Mouse (Mus musculus) c-Kit-negative CD71-positive TER-119-positive erythroid progenitor cells, embryonic 14.5 days (primary cell): ENCODE results near the gene Sdccag8.

Experiments
- DNase-seq: peaks from one replicate; pipeline ENCODE4 v3.0.0-alpha.2; 2013; ENCODE audit warnings: low read depth, low spot score

Gene Sdccag8

DNA sequence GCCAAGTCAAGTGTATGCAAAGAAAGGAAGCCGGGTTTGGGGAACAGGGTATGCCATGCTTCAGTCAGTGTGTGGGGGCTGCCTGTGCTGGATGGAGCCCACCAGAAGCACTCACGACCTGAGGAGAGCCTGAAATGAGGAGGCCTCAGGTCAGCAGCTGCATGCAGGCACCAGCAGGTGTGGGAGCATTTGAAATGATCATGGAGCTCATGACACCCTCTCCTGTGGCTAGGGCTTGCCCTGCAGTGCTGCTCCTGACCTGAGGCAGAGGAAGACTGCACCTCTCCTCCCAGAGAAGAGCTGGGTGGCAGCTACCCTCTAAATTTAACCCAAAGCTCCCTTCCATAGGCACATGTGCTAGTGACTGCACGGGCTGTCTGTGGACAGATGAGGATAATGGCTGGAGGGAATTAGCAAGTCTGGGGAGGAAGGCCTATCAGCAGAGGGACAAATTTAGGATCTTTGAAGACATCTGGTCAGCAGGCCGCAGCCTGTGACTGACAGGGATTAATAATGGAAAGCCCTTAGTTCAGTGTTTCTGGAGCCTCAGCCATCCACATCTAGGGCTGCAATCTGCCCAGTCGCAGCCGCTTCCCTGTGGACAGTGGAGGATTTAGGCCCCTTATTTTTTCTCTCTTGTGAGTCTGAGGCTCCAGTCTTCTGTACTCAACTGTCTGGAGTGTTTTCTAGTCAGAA is 196.3 kb downstream of the Sdccag8 start:
- DNase-seq, result no peak

DNA sequence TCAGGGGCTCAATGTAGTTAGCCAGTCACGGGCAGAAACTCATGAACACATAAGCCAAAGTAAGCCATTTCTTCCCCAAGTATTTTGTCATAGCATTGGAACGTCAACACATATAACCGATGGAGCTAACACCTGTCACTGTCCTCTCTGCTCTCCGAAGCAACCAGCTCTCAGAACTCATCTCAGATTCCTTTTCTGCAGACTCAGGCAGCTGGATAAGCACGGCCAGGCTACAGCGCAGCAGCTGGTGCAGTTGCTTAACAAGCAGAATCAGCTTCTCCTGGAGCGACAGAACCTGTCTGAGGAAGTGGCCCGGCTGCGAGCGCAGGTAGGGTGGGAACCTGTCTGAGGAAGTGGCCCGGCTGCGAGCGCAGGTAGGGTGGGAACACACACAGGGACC is 197.2 kb downstream of the Sdccag8 start:
- DNase-seq, result no peak

DNA sequence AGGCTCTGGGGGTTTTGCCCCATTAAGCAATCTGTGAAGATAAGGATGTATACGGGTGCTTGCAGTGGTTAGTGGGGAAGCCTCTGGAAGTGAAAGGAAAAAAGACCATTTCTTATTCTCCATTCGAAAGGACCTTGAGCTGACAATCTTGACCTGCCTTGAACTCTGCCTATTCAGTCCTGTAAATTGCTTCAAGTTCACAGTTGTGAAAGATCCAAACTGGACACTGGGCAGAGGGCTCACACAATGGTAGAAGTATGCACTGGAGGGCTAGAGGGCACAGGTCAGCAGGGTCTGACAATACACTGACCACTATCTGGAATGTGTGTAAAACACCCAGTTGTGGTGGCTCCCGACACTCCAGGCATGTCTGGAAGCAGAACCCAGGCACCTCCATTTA is 198.3 kb downstream of the Sdccag8 start:
- no peak for DNase-seq

DNA sequence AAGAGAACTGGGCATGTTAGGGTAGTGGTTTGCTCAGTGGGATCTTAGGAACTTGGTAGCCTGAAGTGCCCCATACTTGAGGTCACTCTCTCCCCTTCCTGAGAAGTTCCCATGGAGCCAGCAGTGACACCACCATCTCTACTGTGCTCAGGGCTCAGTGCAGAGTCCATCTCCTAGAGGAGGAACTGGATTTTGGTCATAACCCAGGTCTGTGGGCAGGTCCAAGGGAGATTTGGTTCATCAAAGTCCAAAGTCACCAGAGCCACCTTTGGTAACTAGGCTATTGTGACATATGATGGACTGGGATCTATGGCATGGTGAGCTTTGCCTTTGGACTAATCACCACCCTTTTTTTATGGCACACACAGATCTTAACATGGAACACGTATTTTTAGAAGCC is 198.9 kb downstream of the Sdccag8 start:
- DNase-seq, result no peak

DNA sequence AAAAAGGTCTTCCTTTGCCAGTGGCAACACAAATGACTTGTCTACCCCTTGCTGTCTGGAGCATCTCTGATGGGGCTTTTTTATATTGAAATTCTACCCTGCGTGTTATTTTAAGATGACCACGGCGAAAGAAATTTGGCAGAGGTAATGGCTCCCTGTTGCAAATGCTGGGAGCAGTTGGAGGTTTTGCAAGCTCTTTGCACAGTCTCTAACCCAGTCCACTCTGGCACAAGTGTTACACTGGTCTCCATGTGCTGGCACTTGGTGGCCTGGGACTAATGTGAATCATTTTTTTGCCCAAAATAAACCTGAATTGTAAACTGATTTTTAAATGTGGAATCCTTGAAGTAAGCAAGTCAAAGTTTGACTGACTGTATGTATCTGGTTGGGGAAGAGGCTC is 199.3 kb downstream of the Sdccag8 start:
- DNase-seq, result no peak

DNA sequence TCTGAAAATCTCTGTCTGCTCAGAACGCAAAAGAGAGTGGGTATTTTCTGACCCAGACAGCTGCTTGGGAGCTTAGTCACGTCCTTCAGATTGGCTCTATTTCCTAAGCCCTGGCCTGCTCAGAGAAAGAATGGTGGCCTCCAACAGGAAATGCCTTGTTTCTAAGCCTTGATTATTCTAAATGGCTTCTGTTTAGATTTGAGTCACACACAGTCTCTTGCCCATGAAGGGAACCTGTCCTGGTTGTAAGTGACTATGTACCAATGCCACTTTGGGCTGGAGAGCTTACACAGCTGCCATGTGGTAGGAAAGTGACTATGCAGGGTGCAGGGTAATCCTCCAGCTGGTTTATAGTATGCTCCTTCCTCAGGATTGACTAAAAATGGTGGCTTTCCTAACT is 199.9 kb downstream of the Sdccag8 start:
- no peak for DNase-seq

DNA sequence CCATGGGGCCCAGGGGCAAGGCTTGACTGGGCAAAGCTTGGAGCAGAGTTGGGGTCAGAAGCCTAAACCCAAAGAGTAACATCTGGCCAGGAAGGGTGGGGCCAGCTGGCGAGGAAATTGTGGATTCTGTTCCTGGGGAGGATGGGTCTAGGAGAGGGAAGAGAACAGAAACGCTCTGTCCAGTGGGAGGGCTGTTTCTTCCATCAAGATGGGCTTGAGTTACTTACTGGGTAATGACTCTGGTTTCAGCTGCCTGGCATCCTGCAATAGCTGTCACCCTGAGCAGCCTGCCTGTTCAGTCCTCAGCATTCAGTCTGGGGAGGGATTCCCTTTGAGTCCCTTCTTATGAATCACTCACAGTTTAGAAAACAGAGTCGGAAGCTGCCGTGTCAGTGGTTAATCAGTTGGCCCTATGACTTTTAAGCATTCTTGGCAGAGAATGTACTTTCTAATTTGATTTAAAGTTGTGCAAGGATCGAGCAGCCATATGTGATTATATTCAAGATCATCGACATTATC is 200.5 kb downstream of the Sdccag8 start:
- no peak for DNase-seq

DNA sequence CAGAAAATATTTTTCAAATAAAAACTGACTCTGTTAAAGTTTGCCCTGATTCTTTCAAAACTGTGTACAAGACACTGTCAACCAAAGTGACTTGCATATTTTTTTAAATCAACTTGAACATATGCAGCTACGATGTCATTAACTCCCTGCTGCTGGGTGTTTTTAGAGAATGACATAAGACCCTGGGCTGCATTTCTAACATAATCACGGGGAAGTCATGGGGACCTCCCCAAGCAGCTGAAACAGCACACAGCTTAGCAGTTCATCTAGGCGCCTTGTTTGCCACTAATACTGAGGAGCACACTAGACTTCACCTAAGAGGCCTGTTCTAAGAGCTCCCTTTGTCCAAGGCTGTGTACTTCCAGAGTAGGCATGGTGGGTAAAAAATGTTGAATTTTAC is 201.5 kb downstream of the Sdccag8 start:
- no peak for DNase-seq

DNA sequence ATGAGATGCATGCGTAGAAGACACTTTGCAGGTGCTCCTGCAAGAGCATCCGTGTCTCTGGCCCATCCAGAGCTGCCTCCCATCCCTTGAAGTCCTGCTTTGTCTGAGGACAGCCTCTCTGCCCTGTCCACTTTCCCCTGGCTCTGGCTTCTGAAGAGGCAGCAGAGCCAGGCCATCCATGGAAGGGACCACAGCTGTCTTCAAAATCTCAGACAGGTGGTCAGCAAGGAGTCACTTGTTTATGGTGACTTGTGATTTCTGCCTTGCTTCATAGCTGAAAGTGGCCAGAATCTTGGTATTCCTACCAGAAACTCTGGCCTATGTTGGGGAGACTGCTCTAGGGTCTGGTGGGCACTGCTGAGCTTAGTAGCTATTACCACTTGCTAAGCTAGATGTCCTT is 202.3 kb downstream of the Sdccag8 start:
- no peak for DNase-seq

DNA sequence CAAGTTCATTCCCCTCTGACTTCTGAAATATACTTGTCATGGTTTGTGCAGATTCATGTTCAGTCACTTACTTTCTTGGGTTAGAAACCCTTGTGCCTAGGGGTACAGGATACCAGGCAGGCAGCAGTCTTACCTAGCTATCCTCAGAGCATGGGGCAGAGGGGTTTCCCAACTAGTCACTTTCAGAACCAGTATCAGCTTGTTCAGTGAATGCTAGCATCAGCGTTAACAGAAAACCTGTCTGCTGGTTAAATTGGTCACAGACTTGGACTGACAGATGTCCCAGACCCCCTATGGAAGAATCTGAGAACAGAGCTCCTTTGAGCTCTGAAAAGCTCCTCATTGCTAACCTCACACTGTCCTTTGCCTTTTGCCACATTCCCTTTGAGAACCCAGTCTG is 204.3 kb downstream of the Sdccag8 start:
- DNase-seq, result no peak

DNA sequence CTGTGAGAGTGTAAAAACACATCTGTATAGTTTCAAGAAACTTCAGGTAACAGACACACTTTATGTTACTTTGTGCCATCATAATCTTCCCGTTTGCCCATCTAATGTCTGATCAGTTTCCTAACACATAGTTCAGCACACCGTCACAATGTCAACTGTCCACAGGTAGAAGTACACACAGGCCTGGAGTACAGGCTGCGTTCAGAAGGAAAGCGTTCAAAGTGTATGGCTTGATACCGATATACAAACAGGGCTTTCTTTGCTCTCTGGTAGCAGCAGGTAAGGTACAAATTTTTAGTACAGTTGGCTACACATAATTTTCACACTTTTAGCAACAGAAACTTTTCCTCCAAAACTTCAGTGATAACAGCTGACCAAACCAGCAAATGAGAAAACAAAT is 205.2 kb downstream of the Sdccag8 start:
- DNase-seq, result no peak

DNA sequence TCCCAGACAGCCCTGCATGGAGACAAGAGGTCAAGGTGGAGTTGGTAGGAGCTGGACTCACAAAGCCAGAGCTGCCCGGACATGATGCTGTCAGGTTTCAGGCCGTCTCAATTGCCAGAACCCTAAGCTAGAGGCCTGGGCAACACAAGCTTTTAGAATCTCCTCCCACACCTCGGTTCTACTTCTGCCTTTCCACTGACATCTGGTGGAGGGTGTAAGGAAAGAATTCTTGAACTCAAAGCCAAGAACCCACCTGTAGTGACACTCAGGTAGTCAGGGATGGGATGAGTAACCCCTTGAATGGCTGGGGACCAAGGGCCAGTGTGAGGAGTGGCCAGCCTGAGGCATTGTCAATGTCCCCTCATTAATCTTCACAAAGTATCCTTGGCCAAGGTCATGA is 208.3 kb downstream of the Sdccag8 start:
- no peak for DNase-seq

DNA sequence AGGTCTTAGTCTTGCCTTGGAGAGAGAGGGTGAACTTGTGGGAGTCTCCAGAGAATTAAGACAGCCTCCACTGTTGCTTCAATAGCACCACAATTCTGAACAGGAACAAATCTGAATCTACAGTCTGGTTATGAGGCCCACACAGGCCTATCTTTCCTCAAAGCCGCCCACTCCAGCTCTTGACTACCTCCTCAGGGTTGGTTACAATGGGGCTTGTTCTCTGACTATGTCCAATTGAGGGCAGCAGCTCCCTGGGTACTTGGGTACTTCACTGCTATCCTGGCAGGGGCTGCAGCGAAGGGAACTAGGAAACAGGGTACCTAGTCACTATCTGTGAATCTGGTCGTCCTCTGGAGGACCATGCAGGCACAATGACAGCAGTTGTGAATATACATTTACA is 213.2 kb downstream of the Sdccag8 start:
- DNase-seq, result no peak

DNA sequence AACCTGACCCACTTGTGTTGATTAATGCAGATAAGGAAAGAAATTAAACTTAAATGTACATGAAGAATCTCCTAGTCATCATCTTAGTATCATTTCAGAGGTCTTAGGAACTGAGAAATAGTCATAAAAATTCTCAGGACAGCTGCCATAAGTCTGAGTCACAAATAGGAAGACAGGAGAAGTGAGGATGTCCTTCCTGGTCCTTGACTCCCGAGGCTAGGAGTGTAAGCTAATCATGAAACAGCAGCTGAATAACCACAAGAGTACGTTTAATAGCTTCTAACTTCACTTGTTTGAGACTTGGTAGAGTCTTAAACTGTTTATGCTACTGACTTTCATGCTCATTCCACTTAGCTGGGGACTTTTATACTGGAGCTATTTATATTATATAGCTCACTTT is 214.6 kb downstream of the Sdccag8 start:
- DNase-seq, result no peak

DNA sequence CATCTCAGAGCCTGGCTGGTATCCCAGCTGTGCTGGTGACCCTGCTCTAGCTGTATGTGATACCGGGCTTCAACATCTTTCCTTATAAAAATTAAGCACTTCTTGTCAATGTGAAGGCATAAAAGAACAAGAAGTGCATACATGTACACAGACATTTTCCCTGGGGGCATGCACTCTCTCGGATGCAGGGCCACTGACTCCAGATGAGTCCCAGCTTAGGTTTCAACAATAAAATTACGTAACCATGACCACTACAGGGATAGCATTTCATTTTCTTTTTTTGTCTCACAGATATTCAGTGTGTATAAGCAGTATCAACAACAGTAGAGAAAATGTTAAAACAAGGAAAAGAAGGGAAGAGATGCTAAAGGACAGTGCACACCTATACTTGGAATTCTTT is 216.2 kb downstream of the Sdccag8 start:
- no peak for DNase-seq

DNA sequence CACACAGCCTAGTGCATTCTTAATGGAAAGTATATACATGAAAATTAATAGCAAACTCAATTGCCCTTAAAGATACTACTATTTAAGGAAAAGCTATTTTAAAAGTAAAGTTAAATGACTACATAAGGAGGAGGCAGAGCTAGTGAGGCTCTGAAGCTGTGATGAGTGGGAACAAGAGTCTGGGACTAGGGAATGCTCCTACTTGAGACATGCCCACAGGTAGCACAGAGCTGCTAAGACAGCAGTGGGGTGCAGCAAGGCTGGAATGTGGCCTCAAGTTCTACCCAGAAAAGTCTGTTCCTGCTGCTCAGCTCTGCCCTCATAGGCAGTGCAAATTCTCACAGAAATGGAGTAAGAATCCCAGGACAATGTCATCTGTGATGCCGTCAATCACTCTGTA is 216.7 kb downstream of the Sdccag8 start:
- no peak for DNase-seq

DNA sequence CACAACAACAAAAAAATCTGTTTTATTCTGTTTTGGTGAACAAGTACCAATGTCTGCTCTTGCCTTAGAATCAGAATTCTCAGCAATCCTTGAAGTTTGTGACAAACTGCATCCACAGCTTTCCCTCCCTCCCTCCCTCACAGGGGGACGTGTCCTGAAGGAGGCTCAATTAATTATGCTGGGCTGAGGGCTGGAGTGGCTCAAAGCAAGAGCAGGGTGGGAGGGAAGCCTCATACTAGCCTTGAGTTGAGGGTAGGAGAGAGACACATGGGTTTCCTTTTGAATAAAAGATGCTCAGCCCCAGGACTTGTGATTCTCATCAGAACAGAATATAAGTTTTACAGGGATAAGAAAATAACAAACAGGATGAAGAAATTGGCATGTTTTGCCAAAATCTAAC is 217.8 kb downstream of the Sdccag8 start:
- no peak for DNase-seq

DNA sequence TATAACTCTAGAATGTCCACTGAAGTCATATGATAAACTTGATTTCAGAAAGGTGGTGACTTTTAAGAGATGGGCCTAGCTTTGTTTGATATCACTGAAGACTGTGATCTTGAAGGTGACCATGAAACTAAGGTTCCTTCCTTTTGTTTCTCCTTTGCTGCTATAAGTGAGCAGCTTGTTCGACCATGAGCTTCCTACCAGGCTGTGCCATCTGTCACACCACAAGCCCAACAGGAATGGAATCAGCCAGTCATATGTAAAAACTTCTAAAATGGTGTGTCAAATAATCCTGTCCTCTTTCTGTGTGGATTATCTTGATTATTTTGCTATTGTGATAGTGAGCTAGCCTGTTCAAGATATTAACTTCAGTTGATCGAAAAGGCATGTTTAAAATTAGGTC is 221.0 kb downstream of the Sdccag8 start:
- DNase-seq, result no peak

DNA sequence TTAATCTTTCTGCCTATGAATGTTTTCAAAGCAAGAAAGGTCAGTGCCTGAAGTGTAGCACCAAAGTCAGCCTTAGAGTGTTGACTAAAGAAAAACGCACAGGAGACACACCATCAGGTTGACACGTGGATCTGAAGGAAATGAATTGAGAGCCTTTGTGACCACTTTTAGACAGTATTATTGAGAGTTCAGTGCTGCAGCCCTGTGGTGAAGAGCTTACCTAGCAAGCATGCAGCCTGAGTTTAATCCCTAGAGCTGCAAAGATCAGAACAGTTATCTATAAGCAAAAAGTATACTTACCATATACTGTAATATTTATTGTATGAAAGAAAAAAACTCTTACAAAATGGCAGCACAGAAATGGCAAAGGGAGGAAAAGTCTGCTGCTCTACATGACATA is 223.9 kb downstream of the Sdccag8 start:
- DNase-seq, result no peak

DNA sequence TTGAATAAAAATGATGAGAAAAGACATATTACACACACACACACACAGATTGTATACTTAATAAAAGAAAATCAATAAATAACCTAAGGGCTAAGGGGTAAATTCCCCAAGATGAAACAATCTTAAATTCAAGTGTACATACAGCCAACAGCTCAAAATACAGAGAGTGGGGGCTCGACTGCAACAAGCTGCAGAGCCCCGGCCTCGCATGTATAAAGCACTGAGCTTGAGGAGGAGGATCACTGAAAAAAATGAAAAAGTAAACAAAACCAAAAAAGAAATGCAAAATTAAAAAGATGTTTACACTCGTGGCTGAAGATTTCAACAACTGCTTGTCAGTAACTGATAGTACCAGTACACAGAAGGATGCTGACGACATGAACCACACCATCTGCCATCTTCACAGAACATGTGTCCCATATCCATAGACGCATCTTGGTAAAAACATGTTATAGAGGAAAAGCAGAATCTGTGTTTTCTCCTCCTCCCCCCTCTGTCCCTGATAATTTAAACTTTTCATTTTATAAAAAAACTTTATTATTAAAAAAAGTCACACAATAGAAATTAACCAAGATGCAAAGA is 224.7 kb downstream of the Sdccag8 start:
- DNase-seq, result no peak

DNA sequence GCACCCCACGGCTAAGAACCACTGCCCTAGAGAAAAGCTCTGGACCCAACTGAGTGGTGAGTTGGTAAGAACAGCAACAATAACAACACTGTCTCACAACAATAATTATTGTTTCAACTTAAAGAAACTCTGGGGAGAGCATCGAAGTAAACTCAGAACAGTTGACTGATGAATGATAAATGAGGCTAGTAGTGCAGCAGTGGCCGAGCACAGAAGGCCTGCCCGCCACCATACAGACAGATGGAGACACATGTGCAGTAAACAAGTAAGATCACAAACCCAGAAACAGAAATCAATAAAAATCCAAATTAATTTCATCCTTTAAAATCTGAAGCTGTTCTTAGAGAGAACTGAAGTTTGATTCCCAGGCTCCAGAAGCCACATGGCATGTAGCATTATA is 225.6 kb downstream of the Sdccag8 start:
- DNase-seq, result no peak

DNA sequence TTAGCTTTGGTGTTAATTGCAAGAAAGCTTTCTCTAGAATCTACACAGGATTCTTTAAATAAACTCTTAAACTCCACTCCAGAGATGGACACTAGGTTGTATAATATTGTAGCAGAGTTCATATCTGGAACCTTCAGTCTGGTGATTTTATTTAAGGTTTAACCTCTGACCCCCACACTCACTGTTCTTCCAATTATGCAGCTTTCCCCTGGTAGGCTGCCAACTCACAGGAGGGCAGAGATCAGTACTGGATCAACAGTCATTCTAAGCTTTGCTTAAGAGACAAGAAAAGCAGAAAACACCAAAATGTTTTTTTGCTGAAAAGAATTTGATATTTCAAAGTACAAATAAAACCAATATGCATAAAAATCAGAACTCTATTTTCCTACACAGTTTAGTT is 231.4 kb downstream of the Sdccag8 start:
- no peak for DNase-seq

DNA sequence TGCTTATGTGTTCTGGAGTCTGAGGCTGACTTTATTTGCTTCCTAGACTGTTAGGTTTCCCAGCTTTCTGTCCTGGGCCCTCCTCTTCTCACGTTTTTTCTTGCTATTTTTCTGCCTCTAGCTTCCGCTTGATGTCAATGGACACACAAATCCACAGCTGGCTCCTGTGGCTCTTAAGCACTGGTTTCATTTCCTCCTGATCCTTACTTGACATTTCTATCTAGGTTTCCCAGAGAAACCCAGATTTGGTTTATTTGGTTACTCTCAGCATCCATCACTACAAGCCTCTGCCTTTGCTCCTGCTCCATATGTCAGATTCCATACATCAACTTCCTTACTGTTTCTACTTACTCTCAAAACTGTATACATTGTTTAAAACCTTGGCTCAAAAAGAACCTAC is 232.5 kb downstream of the Sdccag8 start:
- DNase-seq, result no peak

DNA sequence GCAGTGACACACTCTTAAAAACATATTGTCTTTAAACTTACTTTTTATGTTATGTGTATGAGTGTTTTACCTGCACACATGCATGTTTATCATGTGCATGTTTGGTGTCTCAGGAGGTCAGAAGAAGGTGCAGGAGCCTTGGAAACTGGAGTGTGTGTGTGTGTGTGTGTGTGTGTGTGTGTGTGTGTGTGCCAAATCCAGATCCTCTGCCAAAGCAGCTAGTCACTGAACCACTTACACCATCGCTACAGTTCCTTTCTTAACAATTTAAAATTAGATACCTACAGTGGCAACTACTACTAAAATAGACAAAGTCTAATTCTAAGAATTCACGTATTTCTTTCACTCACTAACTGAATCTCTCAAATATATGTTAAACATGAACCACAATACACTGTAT is 234.3 kb downstream of the Sdccag8 start:
- DNase-seq, result no peak
